Mouse (Mus musculus) limb, embryonic 14.5 days (tissue): ENCODE results near the gene Scap. TPM values are rescaled to one million over a fixed set of nuclear protein-coding genes. Genes with fewer than 3 reads are reported as not detected.

ENCODE experiments used
- ATAC-seq: fragments of 200-750 bp; cut with Nextera tagmentation; 2 replicates; pipeline ENCODE4 v1.8.0; 2017; ENCODE audit warnings: low read depth, moderate number of reproducible peaks, moderate TSS enrichment; ENCODE audit not compliant: low FRiP score
- DNase-seq: peaks from one replicate; pipeline ENCODE4 v3.0.0-alpha.2; 2015; ENCODE audit warnings: low spot score
- H3K27ac ChIP-seq: fragments of 300-500 bp; sonication (generic); replicated peaks from 2 replicates; pipeline ENCODE4 v1.5.1; 2014; ENCODE audit warnings: low read depth, mild to moderate bottlenecking, low read length, moderate library complexity, mixed read lengths
- H3K27me3 ChIP-seq: fragments of 300-500 bp; sonication (generic); 2 replicates; pipeline ENCODE4 v1.6.1; 2014; ENCODE audit warnings: low read length, mixed read lengths; ENCODE audit not compliant: control insufficient read depth, insufficient read depth
- H3K36me3 ChIP-seq: fragments of 300-500 bp; sonication (generic); 2 replicates; pipeline ENCODE4 v1.6.1; 2014; ENCODE audit warnings: mild to moderate bottlenecking, low read length, moderate library complexity, mixed read lengths; ENCODE audit not compliant: control insufficient read depth, insufficient read depth
- H3K4me1 ChIP-seq: fragments of 300-500 bp; sonication (generic); 2 replicates; pipeline ENCODE4 v1.6.1; 2014; ENCODE audit warnings: antibody characterized with exemption, low read length, mixed read lengths; ENCODE audit not compliant: control insufficient read depth, insufficient read depth
- H3K4me2 ChIP-seq: fragments of 300-500 bp; sonication (generic); replicated peaks from 2 replicates; pipeline ENCODE4 v1.6.1; 2014; ENCODE audit warnings: low read depth, mild to moderate bottlenecking, low read length, moderate library complexity; ENCODE audit not compliant: severe bottlenecking
- H3K4me3 ChIP-seq: fragments of 300-500 bp; sonication (generic); replicated peaks from 2 replicates; pipeline ENCODE4 v1.5.1; 2014; ENCODE audit warnings: low read length
- H3K9ac ChIP-seq: fragments of 300-500 bp; sonication (generic); 2 replicates; pipeline ENCODE4 v1.6.1; 2014; ENCODE audit warnings: mild to moderate bottlenecking, low read depth, low read length, moderate library complexity; ENCODE audit not compliant: severe bottlenecking
- H3K9me3 ChIP-seq: fragments of 300-500 bp; sonication (generic); 2 replicates; pipeline ENCODE4 v1.6.1; 2016; ENCODE audit warnings: low read length; ENCODE audit not compliant: control insufficient read depth
- POLR2A ChIP-seq: fragments of 200-500 bp; IDR thresholded peaks from 2 replicates; pipeline ENCODE4 v1.8.0; 2012; ENCODE audit warnings: inconsistent platforms, mild to moderate bottlenecking, moderate library complexity, borderline replicate concordance; ENCODE audit not compliant: insufficient read depth, insufficient read length; ENCODE audit errors: extremely low read depth
- WGBS: fragments of 180-500 bp; shearing (Covaris S2); extraction: QIAGEN DNeasy Blood & Tissue Kit; methylation state at CpG from one replicate; pipeline ENCODE4 v1.1.7; 2014; 5-methylcytosine and 5-hydroxymethylcytosine counted together
- polyA plus RNA-seq, 2 experiments: library from polyadenylated mRNA; depleted of rRNA in 1 of 2; stranded (reverse) in 1 of 2; unstranded in 1 of 2; fragments of >200 nt; fragmentation: Nextera tagmentation in 1 of 2; extraction: Ambion mirVana in 1 of 2; gene quantifications; 2 replicates each; pipeline versions ENCODE4 v1.2.1 to v1.2.3; 2012 to 2014

Scap gene
- polyA plus RNA-seq, 2 experiments: 28.4 to 30.3 TPM

- TF ChIP-seq POLR2A: no peak
- no peak overlapping the region for H3K27ac ChIP-seq
- WGBS: 86% methylated on average over 8 of the region's 8 CpGs
- no peak for DNase-seq
- no peak overlapping the region for H3K4me3 ChIP-seq
- H3K4me1 ChIP-seq: no peaks in the 10 kb centered on the region
- H3K4me2 ChIP-seq: no peak overlapping the region
- no peaks in the 10 kb centered on the region for H3K9me3 ChIP-seq
- no peaks in the 10 kb centered on the region for H3K27me3 ChIP-seq
- no peak for ATAC-seq
- peaks cover 21% of the 10 kb centered on the region for H3K36me3 ChIP-seq
- H3K9ac ChIP-seq: no peak overlapping the region
These were observed 19.0 kb downstream of the Scap start for GRCm38 (mm10) chr9:110351932-110352632.

GRCm38 (mm10) chr9:110358341-110358740, 25.3 kb downstream of the Scap start:
- H3K27me3 ChIP-seq: no peaks in the 10 kb centered on the region
- no peak for DNase-seq
- H3K9me3 ChIP-seq: no peaks in the 10 kb centered on the region
- H3K27ac ChIP-seq: no peak overlapping the region
- H3K4me1 ChIP-seq: no peaks in the 10 kb centered on the region
- ATAC-seq: no peak
- WGBS: 78% methylated on average over 2 of the region's 2 CpGs
- peaks cover 28% of the 10 kb centered on the region for H3K36me3 ChIP-seq
- H3K9ac ChIP-seq: no peak overlapping the region
- H3K4me2 ChIP-seq: no peak overlapping the region
- no peak for TF ChIP-seq POLR2A
- H3K4me3 ChIP-seq: no peak overlapping the region

- no peak for DNase-seq
- no peak for ATAC-seq
- H3K4me3 ChIP-seq: no peak overlapping the region
- no peaks in the 10 kb centered on the region for H3K9me3 ChIP-seq
- no peaks in the 10 kb centered on the region for H3K4me1 ChIP-seq
- no peak overlapping the region for H3K9ac ChIP-seq
- H3K27ac ChIP-seq: no peak overlapping the region
- no peaks in the 10 kb centered on the region for H3K27me3 ChIP-seq
- H3K4me2 ChIP-seq: no peak overlapping the region
- peaks cover 22% of the 10 kb centered on the region for H3K36me3 ChIP-seq
- WGBS: 82% methylated on average over 12 of the region's 12 CpGs
- no peak for TF ChIP-seq POLR2A
These were observed 28.2 kb downstream of the Scap start for GRCm38 (mm10) chr9:110361299-110361698.

- no peak overlapping the region for H3K4me3 ChIP-seq
- no peak overlapping the region for H3K9ac ChIP-seq
- peaks cover 22% of the 10 kb centered on the region for H3K36me3 ChIP-seq
- H3K27ac ChIP-seq: no peak overlapping the region
- no peak for TF ChIP-seq POLR2A
- H3K9me3 ChIP-seq: no peaks in the 10 kb centered on the region
- no peak for DNase-seq
- 81% methylated on average over 10 of the region's 10 CpGs for WGBS
- no peaks in the 10 kb centered on the region for H3K4me1 ChIP-seq
- no peak overlapping the region for H3K4me2 ChIP-seq
- no peak for ATAC-seq
- H3K27me3 ChIP-seq: no peaks in the 10 kb centered on the region
These were observed 29.2 kb downstream of the Scap start for GRCm38 (mm10) chr9:110362337-110362736.

- ATAC-seq (no peak), DNase-seq (no peak)
- H3K4me3 ChIP-seq: no peak overlapping the region
- TF ChIP-seq POLR2A: no peak
- H3K9ac ChIP-seq: no peak overlapping the region
- peaks cover 27% of the 10 kb centered on the region for H3K36me3 ChIP-seq
- no peak overlapping the region for H3K4me2 ChIP-seq
- H3K27me3 ChIP-seq: no peaks in the 10 kb centered on the region
- no peaks in the 10 kb centered on the region for H3K4me1 ChIP-seq
- WGBS: 85% methylated on average over 5 of the region's 5 CpGs
- no peak overlapping the region for H3K27ac ChIP-seq
- no peaks in the 10 kb centered on the region for H3K9me3 ChIP-seq
These were observed 33.7 kb downstream of the Scap start for GRCm38 (mm10) chr9:110366746-110367145.
